Mouse (Mus musculus): ENCODE results near the gene Tgfb1i1. TPM values are rescaled to one million over a fixed set of nuclear protein-coding genes. Genes with fewer than 3 reads are reported as not detected.

Tgfb1i1 gene
- polyA plus RNA-seq (2016; fragmentation: Nextera tagmentation; extraction: Ambion mirVana), result 198 and 202 TPM in 2 replicates

DNA sequence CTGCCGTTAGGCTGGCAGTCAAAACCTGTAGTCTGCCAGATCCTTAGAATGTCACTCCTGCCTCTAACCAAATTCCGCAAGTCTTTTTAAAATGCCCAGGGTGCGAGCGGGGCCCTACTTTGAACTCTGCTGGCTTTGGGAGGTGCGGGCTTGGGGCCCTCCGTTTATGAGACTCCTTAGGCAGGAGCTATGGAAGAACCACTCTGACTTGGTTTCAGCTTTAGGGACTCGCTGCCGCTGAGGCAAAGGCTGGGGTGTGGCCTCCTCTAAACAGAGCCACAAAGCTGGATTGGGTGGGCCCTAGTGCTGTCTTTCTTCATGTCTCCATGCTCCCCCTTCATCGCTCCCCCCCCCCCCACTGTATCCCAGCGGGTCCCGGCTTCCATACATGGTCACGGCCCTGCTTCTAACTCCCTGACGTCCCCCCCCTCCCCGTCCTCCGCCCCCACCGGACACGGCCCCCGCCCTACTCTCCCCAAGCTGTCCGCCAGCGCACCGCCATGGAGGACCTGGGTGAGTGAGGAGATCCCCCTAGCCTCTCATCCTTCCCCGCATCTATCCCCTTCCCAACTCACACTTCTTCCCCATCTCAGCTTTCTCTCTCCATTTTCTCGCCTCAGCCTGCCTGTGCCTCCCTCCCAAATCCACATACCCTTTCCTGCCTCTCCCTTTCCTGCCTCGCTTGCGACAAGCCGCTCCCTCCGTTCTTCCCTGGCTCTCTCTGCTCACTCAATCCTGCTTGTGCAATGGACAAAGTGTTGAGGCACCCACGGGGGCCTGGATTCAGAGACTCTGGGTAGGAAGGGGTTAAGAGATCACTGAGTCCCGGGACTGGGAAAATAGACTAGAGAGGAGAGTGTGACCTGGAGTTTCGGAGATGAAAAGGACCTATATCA lies at the start of gene Tgfb1i1:
Tgfb1i1 (plus strand) TSS at position 317 of the 896 bp plus-strand sequence.
- Histone ChIP-seq H3K27me3 (replicated peaks) (no peaks in the 10 kb centered on the region), H3K9ac (peak within 1 kb of the TSS; percentile 90), H3K9me3 (replicated peaks) (no peaks in the 10 kb centered on the region), H3K36me3 (peaks cover 66% of the 10 kb centered on the region), H3K4me1 (replicated peaks) (peaks cover 42% of the 10 kb centered on the region), H3K27ac (ENCODE audit: poor library complexity, severe bottlenecking) (peak within 1 kb of the TSS; percentile 97), H3K4me2 (peak within 1 kb of the TSS; percentile 85), H3K4me3 (peak within 1 kb of the TSS; percentile 76)
- 1% methylated on average over 26 of the region's 30 CpGs for WGBS
- peak; percentile 86 for ATAC-seq (ENCODE audit: insufficient number of reproducible peaks, low FRiP score)

DNA sequence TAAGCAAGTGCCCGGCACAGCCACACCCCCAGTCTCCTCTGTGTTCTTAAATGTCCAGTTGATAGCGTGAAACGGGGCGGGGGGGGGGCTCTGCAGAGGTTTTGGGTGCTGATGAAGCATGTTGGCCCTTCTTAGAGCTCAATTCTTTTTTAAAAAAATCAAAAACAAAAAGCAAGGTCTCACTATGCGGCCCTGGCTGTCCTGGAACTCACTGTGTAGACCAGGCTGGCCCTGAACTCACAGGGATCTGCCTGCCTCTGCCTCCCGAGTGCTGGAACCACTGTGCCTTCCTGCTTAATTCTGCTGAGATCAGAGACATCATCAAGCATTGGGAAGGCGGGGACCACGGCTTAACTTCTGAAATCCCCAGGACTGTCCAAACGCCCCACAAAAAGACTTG lies 45.0 kb upstream of the Tgfb1i1 start:
- H3K27ac ChIP-seq (ENCODE audit: poor library complexity, severe bottlenecking), result no peak overlapping the region
- ATAC-seq (ENCODE audit: insufficient number of reproducible peaks, low FRiP score), result no peak
- WGBS, result 87% methylated on average over 9 of the region's 9 CpGs

DNA sequence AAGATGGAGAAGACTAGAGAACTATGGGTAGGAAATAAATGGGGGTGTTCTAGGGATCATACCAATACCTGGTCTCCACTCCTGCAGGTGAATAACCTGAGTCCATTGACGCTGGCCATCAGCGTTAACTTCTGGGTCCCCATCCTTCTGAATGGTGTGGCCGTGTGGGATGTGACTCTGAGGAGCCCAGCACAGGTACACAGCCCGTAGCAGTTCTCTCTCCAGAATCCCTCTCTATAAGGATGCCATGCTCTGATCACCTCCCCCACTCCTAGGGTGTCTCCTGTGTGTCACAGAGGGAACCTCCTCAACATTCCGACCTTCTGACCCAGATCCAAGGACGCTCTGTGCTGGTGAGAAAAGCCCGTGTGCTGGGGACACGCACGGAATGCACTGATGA lies 43.5 kb upstream of the Tgfb1i1 start:
- no peak overlapping the region for H3K4me3 ChIP-seq
- H3K4me1 ChIP-seq (replicated peaks), result peaks cover 8% of the 10 kb centered on the region; the same call in 1 of the 2 replicates
- WGBS, result 69% methylated on average over 9 of the region's 9 CpGs
- H3K9ac ChIP-seq, result no peak overlapping the region
- H3K27me3 ChIP-seq (replicated peaks), result no peaks in the 10 kb centered on the region
- H3K27ac ChIP-seq (ENCODE audit: poor library complexity, severe bottlenecking), result no peak overlapping the region
- H3K9me3 ChIP-seq (replicated peaks), result 0 out of 2 replicates have a peak, but pooled peaks cover 6% of the 10 kb centered on the region
- peaks cover 5% of the 10 kb centered on the region; the same call in 1 of the 2 replicates for H3K36me3 ChIP-seq
- ATAC-seq (ENCODE audit: insufficient number of reproducible peaks, low FRiP score), result no peak
- H3K4me2 ChIP-seq, result no peak overlapping the region

More for the DNA sequence above, 45.0 kb upstream of the Tgfb1i1 start:
- Histone ChIP-seq H3K9ac (no peak overlapping the region), H3K4me3 (no peak overlapping the region), H3K4me2 (no peak overlapping the region), H3K4me1 (replicated peaks) (peaks cover 5% of the 10 kb centered on the region; the same call in 1 of the 2 replicates), H3K27me3 (replicated peaks) (no peaks in the 10 kb centered on the region), H3K36me3 (peaks cover 5% of the 10 kb centered on the region; the same call in 1 of the 2 replicates), H3K9me3 (replicated peaks) (0 out of 2 replicates have a peak, but pooled peaks cover 6% of the 10 kb centered on the region)

DNA sequence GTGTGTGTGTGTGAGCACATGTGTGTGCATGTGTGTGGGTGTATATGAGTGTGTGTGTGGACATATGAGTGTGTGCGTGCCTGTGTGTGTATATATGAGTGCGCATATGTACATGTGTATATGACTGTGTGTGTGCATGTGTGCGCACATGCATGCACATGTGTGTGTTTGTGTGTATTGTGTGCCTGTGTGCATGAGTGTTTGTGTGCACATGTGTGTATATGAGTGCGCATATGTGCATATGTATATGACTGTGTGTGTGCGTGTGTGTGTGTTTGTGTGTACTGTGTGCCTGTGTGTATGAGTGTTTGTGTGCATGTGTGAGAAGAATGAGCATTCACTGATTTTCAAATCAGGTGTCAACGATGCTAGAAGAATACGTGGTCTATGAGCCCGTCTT lies 42.4 kb upstream of the Tgfb1i1 start:
- Histone ChIP-seq H3K27me3 (replicated peaks) (no peaks in the 10 kb centered on the region), H3K27ac (ENCODE audit: poor library complexity, severe bottlenecking) (no peak overlapping the region), H3K4me1 (replicated peaks) (peaks cover 8% of the 10 kb centered on the region; the same call in 1 of the 2 replicates), H3K4me2 (no peak overlapping the region), H3K36me3 (peaks cover 5% of the 10 kb centered on the region; the same call in 1 of the 2 replicates), H3K9me3 (replicated peaks) (no peaks in the 10 kb centered on the region), H3K4me3 (no peak overlapping the region), H3K9ac (no peak overlapping the region)
- ATAC-seq (ENCODE audit: insufficient number of reproducible peaks, low FRiP score), result no peak
- WGBS, result 87% methylated on average over 8 of the region's 8 CpGs

DNA sequence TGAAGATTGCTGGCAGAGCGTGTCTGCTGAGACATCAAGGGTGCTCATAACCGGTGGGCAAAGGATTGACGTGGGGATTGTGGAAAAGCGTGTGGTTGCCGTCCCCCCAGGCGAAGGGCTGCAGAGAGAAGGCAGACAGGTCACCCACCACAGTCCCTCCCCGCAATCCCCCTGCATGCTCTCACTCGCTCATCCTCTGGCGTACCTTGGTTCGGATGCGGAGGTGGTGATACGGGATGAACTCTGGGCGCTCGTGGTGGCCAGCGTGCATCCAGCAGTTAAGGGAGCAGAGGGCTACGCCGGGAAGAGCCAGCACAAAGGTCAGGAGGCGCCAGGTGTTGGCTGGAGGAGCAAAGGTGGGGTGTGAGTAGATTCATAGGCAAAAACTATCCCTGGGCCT lies 40.9 kb upstream of the Tgfb1i1 start:
- H3K27me3 ChIP-seq (replicated peaks), result no peaks in the 10 kb centered on the region
- ATAC-seq (ENCODE audit: insufficient number of reproducible peaks, low FRiP score), result no peak
- H3K9ac ChIP-seq, result peak overlapping the region; percentile 70
- peaks cover 8% of the 10 kb centered on the region; the same call in 1 of the 2 replicates for H3K4me1 ChIP-seq (replicated peaks)
- peak overlapping the region; percentile 63 for H3K4me2 ChIP-seq
- peak overlapping the region; percentile 55 for H3K4me3 ChIP-seq
- no peaks in the 10 kb centered on the region for H3K9me3 ChIP-seq (replicated peaks)
- WGBS, result 58% methylated on average over 18 of the region's 18 CpGs
- H3K27ac ChIP-seq (ENCODE audit: poor library complexity, severe bottlenecking), result peak overlapping the region; percentile 90
- peaks cover 5% of the 10 kb centered on the region; the same call in 1 of the 2 replicates for H3K36me3 ChIP-seq

DNA sequence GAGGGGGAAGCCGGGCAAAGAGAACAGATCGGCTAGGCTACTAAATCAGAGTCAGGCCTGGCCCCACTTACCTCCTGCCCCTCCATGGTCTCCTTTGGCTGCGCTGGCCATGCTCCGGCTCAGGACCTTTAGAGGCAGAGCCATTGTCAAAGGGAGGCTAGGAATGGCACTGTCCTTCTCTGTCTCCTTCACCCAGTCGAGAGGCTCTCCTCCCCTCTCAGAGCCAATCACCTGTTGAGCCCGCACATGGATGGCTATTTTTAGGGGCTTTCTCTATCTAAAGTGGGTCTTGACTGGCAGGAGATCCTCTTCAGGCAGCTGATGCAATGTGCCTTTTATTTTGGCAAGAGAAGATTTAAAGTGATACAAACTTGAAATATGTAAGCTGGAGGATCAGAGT lies 40.5 kb upstream of the Tgfb1i1 start, which contains the start of gene Cox6a2:
Cox6a2 (minus strand) TSS at position 236 of the 400 bp plus-strand sequence.
- peak; percentile 48; the same call in 1 of the 2 replicates for ATAC-seq (ENCODE audit: insufficient number of reproducible peaks, low FRiP score)
- Histone ChIP-seq H3K27me3 (replicated peaks) (no peaks in the 10 kb centered on the region), H3K4me1 (replicated peaks) (peaks cover 8% of the 10 kb centered on the region; the same call in 1 of the 2 replicates), H3K4me2 (peak within 1 kb of the TSS; percentile 63), H3K27ac (ENCODE audit: poor library complexity, severe bottlenecking) (peak within 1 kb of the TSS; percentile 90), H3K4me3 (peak within 1 kb of the TSS; percentile 55), H3K9ac (peak within 1 kb of the TSS; percentile 70), H3K9me3 (replicated peaks) (no peaks in the 10 kb centered on the region), H3K36me3 (peaks cover 5% of the 10 kb centered on the region; the same call in 1 of the 2 replicates)
- 46% methylated on average over 6 of the region's 6 CpGs for WGBS

DNA sequence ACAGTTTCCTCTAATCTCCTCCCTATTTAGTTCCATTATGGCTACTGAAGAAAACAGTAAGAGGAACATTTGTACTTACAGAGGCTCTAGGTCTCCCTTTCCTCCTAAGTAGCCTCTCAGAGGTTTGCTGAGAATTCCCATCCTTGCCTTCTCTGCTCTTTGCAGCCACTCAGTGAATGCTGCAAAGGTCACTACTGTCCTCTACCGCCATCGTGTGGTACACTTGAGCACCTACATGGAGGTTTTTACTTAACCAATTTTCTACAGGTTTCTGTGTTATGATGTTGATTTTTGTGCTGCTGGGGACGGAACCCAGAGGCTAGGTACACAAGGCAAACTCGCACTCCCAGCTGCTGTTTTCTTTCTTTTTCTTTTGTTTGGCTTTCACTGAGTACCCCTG lies 38.4 kb upstream of the Tgfb1i1 start:
- peaks cover 7% of the 10 kb centered on the region; the same call in 1 of the 2 replicates for H3K4me1 ChIP-seq (replicated peaks)
- no peak overlapping the region for H3K27ac ChIP-seq (ENCODE audit: poor library complexity, severe bottlenecking)
- H3K4me3 ChIP-seq, result no peak overlapping the region
- 4% methylated on average over 4 of the region's 4 CpGs for WGBS
- no peaks in the 10 kb centered on the region for H3K27me3 ChIP-seq (replicated peaks)
- peaks cover 5% of the 10 kb centered on the region; the same call in 1 of the 2 replicates for H3K36me3 ChIP-seq
- no peak for ATAC-seq (ENCODE audit: insufficient number of reproducible peaks, low FRiP score)
- H3K9ac ChIP-seq, result no peak overlapping the region
- H3K4me2 ChIP-seq, result no peak overlapping the region
- H3K9me3 ChIP-seq (replicated peaks), result no peaks in the 10 kb centered on the region

DNA sequence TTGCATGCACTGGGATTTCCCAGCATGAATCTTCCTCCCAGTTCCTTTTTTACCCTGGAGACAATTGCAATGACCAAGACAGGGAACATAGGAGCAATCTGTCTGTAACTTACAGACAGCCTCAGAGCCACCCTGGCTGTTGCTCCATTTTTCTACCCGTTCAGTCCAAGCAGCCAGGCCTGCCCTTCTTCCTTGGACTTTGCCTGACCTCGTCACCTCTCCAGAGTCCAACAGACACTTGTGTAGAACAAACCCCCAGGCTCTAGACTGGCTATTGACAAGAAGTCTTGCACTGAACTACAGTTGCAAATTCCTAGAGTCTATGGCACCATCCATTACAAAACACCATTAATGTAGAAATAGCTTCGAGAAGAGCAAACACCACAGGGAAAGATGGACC lies 36.8 kb upstream of the Tgfb1i1 start:
- Histone ChIP-seq H3K4me2 (no peak overlapping the region), H3K27me3 (replicated peaks) (no peaks in the 10 kb centered on the region), H3K4me1 (replicated peaks) (peaks cover 5% of the 10 kb centered on the region; the same call in 1 of the 2 replicates), H3K27ac (ENCODE audit: poor library complexity, severe bottlenecking) (no peak overlapping the region), H3K9ac (no peak overlapping the region), H3K4me3 (no peak overlapping the region), H3K9me3 (replicated peaks) (no peaks in the 10 kb centered on the region), H3K36me3 (no peaks in the 10 kb centered on the region)
- 55% methylated on average over 3 of the region's 3 CpGs for WGBS
- no peak for ATAC-seq (ENCODE audit: insufficient number of reproducible peaks, low FRiP score)

DNA sequence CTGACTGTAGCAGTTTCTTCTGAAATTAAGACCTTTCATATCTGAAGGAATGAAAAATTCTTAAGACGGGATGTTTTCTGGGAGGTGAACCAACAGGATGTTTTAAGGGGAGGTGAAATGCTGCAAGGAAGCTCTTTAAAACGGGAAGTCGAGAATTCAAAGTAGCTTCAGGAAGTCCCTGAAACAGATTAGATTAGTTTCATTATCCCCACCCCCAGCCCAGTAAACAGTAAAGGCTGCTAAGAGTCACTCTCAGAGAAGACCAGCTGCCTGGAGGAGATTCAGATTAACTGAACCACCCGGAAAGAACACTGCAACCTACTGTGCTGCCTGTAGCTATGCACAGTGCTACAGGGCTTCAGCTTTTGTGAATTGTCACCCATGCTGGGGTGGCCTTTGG lies 26.7 kb upstream of the Tgfb1i1 start:
- no peaks in the 10 kb centered on the region for H3K9me3 ChIP-seq (replicated peaks)
- WGBS, result 53% methylated on average over 4 of the region's 4 CpGs

DNA sequence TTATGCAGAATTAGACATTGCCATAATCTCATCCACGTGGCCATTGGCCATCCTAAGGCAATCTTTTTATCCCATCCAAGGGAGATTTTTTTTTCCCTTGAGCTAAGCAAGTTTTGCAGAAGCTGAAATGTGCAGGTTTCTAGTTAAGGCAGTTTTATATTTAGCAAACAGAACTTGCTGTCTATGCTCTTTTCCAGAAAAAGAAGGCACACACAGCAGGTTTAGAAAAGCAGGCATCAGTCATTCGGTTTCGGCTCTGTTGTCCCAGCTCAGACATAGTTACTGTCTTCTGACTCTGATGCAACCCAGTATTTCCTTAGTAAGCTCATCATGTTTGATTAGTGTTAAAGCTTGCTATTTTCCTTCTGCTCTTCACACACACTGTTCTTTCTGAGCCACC lies 25.7 kb upstream of the Tgfb1i1 start:
- H3K9me3 ChIP-seq (replicated peaks), result no peaks in the 10 kb centered on the region
- no peak for ATAC-seq (ENCODE audit: insufficient number of reproducible peaks, low FRiP score)
- WGBS, result 85% methylated on average over 3 of the region's 3 CpGs
- H3K36me3 ChIP-seq, result no peaks in the 10 kb centered on the region
- H3K27ac ChIP-seq (ENCODE audit: poor library complexity, severe bottlenecking), result no peak overlapping the region
- H3K9ac ChIP-seq, result no peak overlapping the region
- H3K4me3 ChIP-seq, result no peak overlapping the region
- H3K4me2 ChIP-seq, result no peak overlapping the region
- H3K27me3 ChIP-seq (replicated peaks), result no peaks in the 10 kb centered on the region
- H3K4me1 ChIP-seq (replicated peaks), result no peaks in the 10 kb centered on the region

More for the DNA sequence above, 26.7 kb upstream of the Tgfb1i1 start:
- Histone ChIP-seq H3K4me2 (no peak overlapping the region), H3K4me3 (no peak overlapping the region), H3K27me3 (replicated peaks) (no peaks in the 10 kb centered on the region), H3K9ac (no peak overlapping the region), H3K4me1 (replicated peaks) (no peaks in the 10 kb centered on the region), H3K36me3 (no peaks in the 10 kb centered on the region), H3K27ac (ENCODE audit: poor library complexity, severe bottlenecking) (no peak overlapping the region)
- no peak for ATAC-seq (ENCODE audit: insufficient number of reproducible peaks, low FRiP score)

DNA sequence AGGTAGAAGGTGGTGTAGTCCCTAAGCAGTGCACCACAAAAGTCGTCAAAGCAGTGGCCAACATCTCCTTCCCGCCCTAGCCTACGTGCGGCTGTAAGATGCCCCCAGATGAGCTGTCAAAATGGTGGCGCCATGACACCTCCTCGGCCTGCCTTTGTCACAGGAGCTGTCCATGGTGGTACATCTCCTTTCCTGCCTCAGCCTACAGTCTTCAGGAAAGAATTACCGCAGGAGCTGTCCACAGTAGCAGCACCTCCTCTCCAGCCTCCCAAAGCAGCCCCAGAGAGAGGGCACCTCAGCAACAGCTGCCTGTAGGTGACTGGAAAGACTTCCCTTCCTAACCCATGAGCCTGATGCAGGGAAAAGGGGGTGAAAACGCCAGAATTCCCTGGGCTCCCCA lies 14.9 kb upstream of the Tgfb1i1 start:
- Histone ChIP-seq H3K9me3 (replicated peaks) (no peaks in the 10 kb centered on the region), H3K4me3 (no peak overlapping the region), H3K4me2 (no peak overlapping the region), H3K36me3 (peaks cover 10% of the 10 kb centered on the region; the same call in 1 of the 2 replicates), H3K4me1 (replicated peaks) (peaks cover 3% of the 10 kb centered on the region), H3K9ac (no peak overlapping the region), H3K27me3 (replicated peaks) (no peaks in the 10 kb centered on the region), H3K27ac (ENCODE audit: poor library complexity, severe bottlenecking) (no peak overlapping the region)
- WGBS, result 35% methylated on average over 8 of the region's 8 CpGs
- no peak for ATAC-seq (ENCODE audit: insufficient number of reproducible peaks, low FRiP score)
